Mouse (Mus musculus) neural tube, embryonic 14.5 days (tissue): Measurements from ENCODE around the gene Olfr17. TPM values are rescaled to one million over a fixed set of nuclear protein-coding genes. Genes with fewer than 3 reads are reported as not detected.

ENCODE experiments used
- polyA plus RNA-seq: library from polyadenylated mRNA; unstranded; fragments of >200 nt; fragmentation: Nextera tagmentation; extraction: Ambion mirVana; gene quantifications from 2 replicates; pipeline ENCODE4 v1.2.1, GENCODE M21; 2014

Gene Olfr17
- polyA plus RNA-seq, 1 experiment from 2014 or later: not detected

Other genes starting within 250 kb of the Olfr17 start
- gene Olfr703, start 249.9 kb upstream of the Olfr17 start, polyA plus RNA-seq: not detected in 2 replicates
- not detected in 2 replicates for gene Olfr704, start 230.0 kb upstream of the Olfr17 start, polyA plus RNA-seq
- gene Olfr705, start 216.3 kb upstream of the Olfr17 start, polyA plus RNA-seq: not detected in 2 replicates
- not detected in 2 replicates for gene Olfr706, start 205.1 kb upstream of the Olfr17 start, polyA plus RNA-seq
- not detected in 2 replicates for gene Olfr707, start 192.0 kb upstream of the Olfr17 start, polyA plus RNA-seq
- gene Olfr1532-ps1, start 185.2 kb upstream of the Olfr17 start, polyA plus RNA-seq: not detected in 2 replicates
- gene Olfr709-ps1, start 161.0 kb upstream of the Olfr17 start, polyA plus RNA-seq: not detected in 2 replicates
- not detected in 2 replicates for gene Olfr710, start 144.9 kb upstream of the Olfr17 start, polyA plus RNA-seq
- not detected in 2 replicates for gene Olfr6, start 129.3 kb upstream of the Olfr17 start, polyA plus RNA-seq
- gene Olfr711, start 117.8 kb upstream of the Olfr17 start, polyA plus RNA-seq: not detected in 2 replicates
- gene Olfr2, start 87.1 kb upstream of the Olfr17 start, polyA plus RNA-seq: not detected in 2 replicates
- gene Olfr713, start 62.0 kb upstream of the Olfr17 start, polyA plus RNA-seq: not detected in 2 replicates
- not detected in 2 replicates for gene Olfr714, start 22.2 kb upstream of the Olfr17 start, polyA plus RNA-seq
- gene Olfr715b, start 17.1 kb downstream of the Olfr17 start, polyA plus RNA-seq: not detected in 2 replicates
- gene Olfr715, start 37.9 kb downstream of the Olfr17 start, polyA plus RNA-seq: not detected in 2 replicates
- gene Olfr716, start 45.1 kb downstream of the Olfr17 start, polyA plus RNA-seq: not detected in 2 replicates
- not detected in 2 replicates for gene Nlrp14, start 73.8 kb downstream of the Olfr17 start, polyA plus RNA-seq
- gene Rbmxl2, start 116.2 kb downstream of the Olfr17 start, polyA plus RNA-seq: not detected in 2 replicates